Mouse (Mus musculus): ENCODE measurements around the gene Sprr2d. TPM values are rescaled to one million over a fixed set of nuclear protein-coding genes. Genes with fewer than 3 reads are reported as not detected.

The Sprr2d gene
- 0.83 TPM in 1 of 2 replicates, not detected in the other for polyA plus RNA-seq (2012; rRNA removed)

GRCm38 (mm10) chr3:92338840-92339239 is at the start of gene Sprr2d:
Gene Sprr2d (plus strand): TSS chr3:92339140.

GRCm38 (mm10) chr3:92316320-92316719 is 22.6 kb upstream of the Sprr2d start, which contains the start of gene Sprr2b:
Gene Sprr2b (plus strand): TSS chr3:92316620.

GRCm38 (mm10) chr3:92351843-92352242 is 12.9 kb downstream of the Sprr2d start, which contains the start of gene Sprr2e:
Gene Sprr2e (plus strand): TSS chr3:92352143.

GRCm38 (mm10) chr3:92364887-92365286 is 25.9 kb downstream of the Sprr2d start, which contains the start of gene Sprr2f:
Gene Sprr2f (plus strand): TSS chr3:92365187.

GRCm38 (mm10) chr3:92385385-92385784 is 46.4 kb downstream of the Sprr2d start, which contains the start of gene Sprr2h:
Gene Sprr2h (plus strand): TSS chr3:92385685.

Other genes with a start within 250 kb of the Sprr2d start
- not detected in 2 replicates for gene Prr9, start 215.2 kb upstream of the Sprr2d start, polyA plus RNA-seq (2012; rRNA removed)
- not detected in 2 replicates for gene Lelp1, start 196.4 kb upstream of the Sprr2d start, polyA plus RNA-seq (2012; rRNA removed)
- not detected in 2 replicates for gene Sprr2a1, start 123.3 kb upstream of the Sprr2d start, polyA plus RNA-seq (2012; rRNA removed)
- 0.68 and 2.1 TPM in 2 replicates for gene Sprr2a2, start 123.2 kb upstream of the Sprr2d start, polyA plus RNA-seq (2012; rRNA removed)
- 0.12 TPM in 1 of 2 replicates, not detected in the other for gene Sprr2a3, start 53.7 kb upstream of the Sprr2d start, polyA plus RNA-seq (2012; rRNA removed)
- not detected in 2 replicates for gene Sprr2b, start 22.5 kb upstream of the Sprr2d start, polyA plus RNA-seq (2012; rRNA removed)
- gene Sprr2e, start 13.0 kb downstream of the Sprr2d start, polyA plus RNA-seq (2012; rRNA removed): not detected in 2 replicates
- not detected in 2 replicates for gene Sprr2f, start 26.0 kb downstream of the Sprr2d start, polyA plus RNA-seq (2012; rRNA removed)
- 0.88 TPM in 1 of 2 replicates, not detected in the other for gene Sprr2h, start 46.5 kb downstream of the Sprr2d start, polyA plus RNA-seq (2012; rRNA removed)
- 0.30 TPM in 1 of 2 replicates, not detected in the other for gene Sprr2i, start 68.9 kb downstream of the Sprr2d start, polyA plus RNA-seq (2012; rRNA removed)
- gene Sprr2j-ps, start 78.9 kb downstream of the Sprr2d start, polyA plus RNA-seq (2012; rRNA removed): not detected in 2 replicates
- 3.7 and 6.2 TPM in 2 replicates for gene Gm9774, start 90.3 kb downstream of the Sprr2d start, polyA plus RNA-seq (2012; rRNA removed)
- gene Sprr2k, start 93.4 kb downstream of the Sprr2d start, polyA plus RNA-seq (2012; rRNA removed): not detected in 2 replicates
- not detected in 2 replicates for gene Sprr1b, start 99.6 kb downstream of the Sprr2d start, polyA plus RNA-seq (2012; rRNA removed)
- not detected in 2 replicates for gene Sprr3, start 119.6 kb downstream of the Sprr2d start, polyA plus RNA-seq (2012; rRNA removed)
- 0.07 and 0.25 TPM in 2 replicates for gene Sprr1a, start 146.8 kb downstream of the Sprr2d start, polyA plus RNA-seq (2012; rRNA removed)
- not detected in 2 replicates for gene Sprr4, start 161.4 kb downstream of the Sprr2d start, polyA plus RNA-seq (2012; rRNA removed)
- not detected in 2 replicates for gene 2310046K23Rik, start 195.4 kb downstream of the Sprr2d start, polyA plus RNA-seq (2012; rRNA removed)
- not detected in 2 replicates for gene Ivl, start 234.6 kb downstream of the Sprr2d start, polyA plus RNA-seq (2012; rRNA removed)
- gene Smcp, start 249.9 kb downstream of the Sprr2d start, polyA plus RNA-seq (2012; rRNA removed): not detected in 2 replicates